Mouse (Mus musculus) liver, embryonic 14.5 days (tissue): ENCODE measurements around the gene Sh3rf1. TPM values are rescaled to one million over a fixed set of nuclear protein-coding genes. Genes with fewer than 3 reads are reported as not detected.

Experiments used
- ATAC-seq: fragments of 200-750 bp; cut with Nextera tagmentation; 2 replicates; pipeline ENCODE4 v1.8.0; 2017; ENCODE audit warnings: moderate number of reproducible peaks, mild to moderate bottlenecking, moderate library complexity; ENCODE audit not compliant: insufficient read depth
- DNase-seq, 3 experiments: peaks; one replicate each; pipeline ENCODE4 v3.0.0-alpha.2; 2012 to 2013; ENCODE audit warnings: low read depth in 3 of 3, low spot score in 3 of 3
- H3K27ac ChIP-seq: fragments of 300-500 bp; sonication (generic); 2 replicates; pipeline ENCODE4 v1.5.1; 2014; ENCODE audit warnings: moderate library complexity, mild to moderate bottlenecking, control low read depth, inconsistent platforms
- H3K27me3 ChIP-seq: fragments of 300-500 bp; sonication (generic); 2 replicates; pipeline ENCODE4 v1.6.1; 2014; ENCODE audit warnings: mild to moderate bottlenecking, low read length, moderate library complexity; ENCODE audit not compliant: control insufficient read depth, insufficient read depth
- H3K36me3 ChIP-seq: fragments of 300-500 bp; sonication (generic); replicated peaks from 2 replicates; pipeline ENCODE4 v1.6.1; 2014; ENCODE audit warnings: low read depth; ENCODE audit not compliant: control insufficient read depth, insufficient read depth
- H3K4me1 ChIP-seq, 2 experiments: fragments of 200-500 bp in 1 of 2; fragments of 300-500 bp in 1 of 2; sonication (generic) in 1 of 2; replicated peaks; 2 replicates each; pipeline ENCODE4 v1.6.1; 2012 to 2014; ENCODE audit warnings: antibody characterized with exemption in 1 of 2, inconsistent platforms in 1 of 2, low read length in 1 of 2; ENCODE audit not compliant: control insufficient read depth in 2 of 2, insufficient read depth in 2 of 2
- H3K4me2 ChIP-seq: fragments of 300-500 bp; sonication (generic); 2 replicates; pipeline ENCODE4 v1.6.1; 2014; ENCODE audit warnings: low read depth, mild to moderate bottlenecking, control low read depth, moderate library complexity
- H3K4me3 ChIP-seq, 2 experiments: fragments of 200-500 bp in 1 of 2; fragments of 300-500 bp in 1 of 2; sonication (generic) in 1 of 2; 2 replicates each; pipeline ENCODE4 v1.5.1; 2012 to 2014; ENCODE audit warnings: low read depth in 2 of 2, low read length in 2 of 2, mild to moderate bottlenecking in 2 of 2, control low read depth in 1 of 2, inconsistent platforms in 1 of 2, moderate library complexity in 1 of 2; ENCODE audit not compliant: insufficient read depth in 1 of 2
- H3K9ac ChIP-seq: fragments of 300-500 bp; sonication (generic); replicated peaks from 2 replicates; pipeline ENCODE4 v1.6.1; 2014; ENCODE audit warnings: mild to moderate bottlenecking, control low read depth, moderate library complexity
- H3K9me3 ChIP-seq: fragments of 300-500 bp; sonication (generic); 2 replicates; pipeline ENCODE4 v1.6.1; 2016; ENCODE audit warnings: low read length, mixed read lengths; ENCODE audit not compliant: control insufficient read depth
- CTCF ChIP-seq: IDR thresholded peaks from 2 replicates; pipeline ENCODE4 v1.5.1; 2016; ENCODE audit warnings: antibody characterized with exemption, low read depth, control low read depth
- EP300 ChIP-seq: IDR thresholded peaks from 2 replicates; pipeline ENCODE4 v1.6.1; 2016; ENCODE audit warnings: antibody characterized with exemption, low read depth
- WGBS: fragments of 180-500 bp; shearing (Covaris S2); extraction: QIAGEN DNeasy Blood & Tissue Kit; methylation state at CpG from one replicate; pipeline ENCODE4 v1.1.7; 2014; ENCODE audit not compliant: insufficient replicate concordance; 5-methylcytosine and 5-hydroxymethylcytosine counted together
- polyA plus RNA-seq, 2 experiments: library from polyadenylated mRNA; depleted of rRNA in 1 of 2; stranded (reverse) in 1 of 2; unstranded in 1 of 2; fragments of >200 nt; fragmentation: Nextera tagmentation in 1 of 2; extraction: Ambion mirVana in 1 of 2; gene quantifications; 2 replicates each; pipeline versions ENCODE4 v1.2.1 to v1.2.3; 2012 to 2014

Gene Sh3rf1
- polyA plus RNA-seq, 2 experiments, result 0.61 to 0.85 TPM

GRCm38 (mm10) chr8:61387501-61387963 is 163.9 kb downstream of the Sh3rf1 start:
- Histone ChIP-seq H3K36me3 (no peaks in the 10 kb centered on the region), H3K4me1 (peaks cover 0 to 8% of the 10 kb centered on the region in 2 experiments; a peak in 2 of 4 replicates), H3K9ac (no peak overlapping the region), H3K4me3 (no peak overlapping the region), H3K27ac (no peak overlapping the region), H3K9me3 (no peaks in the 10 kb centered on the region), H3K27me3 (no peaks in the 10 kb centered on the region), H3K4me2 (no peak overlapping the region)
- no peak for DNase-seq
- WGBS, result 38% methylated on average over 6 of the region's 6 CpGs
- no peak for ATAC-seq
- TF ChIP-seq EP300 (no peak), CTCF (no peak)

GRCm38 (mm10) chr8:61388341-61388740 is 164.7 kb downstream of the Sh3rf1 start:
- 60% methylated on average over 9 of the region's 9 CpGs for WGBS

GRCm38 (mm10) chr8:61390307-61391057 is 166.8 kb downstream of the Sh3rf1 start:
- Histone ChIP-seq H3K4me1 (peaks cover 0 to 12% of the 10 kb centered on the region in 2 experiments; a peak in 2 of 4 replicates), H3K9ac (no peak overlapping the region), H3K27me3 (no peaks in the 10 kb centered on the region), H3K36me3 (no peaks in the 10 kb centered on the region), H3K9me3 (no peaks in the 10 kb centered on the region), H3K4me2 (no peak overlapping the region), H3K27ac (no peak overlapping the region), H3K4me3 (no peak overlapping the region)
- WGBS, result 77% methylated on average over 18 of the region's 18 CpGs
- ATAC-seq, result no peak
- no peak for DNase-seq
- TF ChIP-seq CTCF, result no peak
- TF ChIP-seq EP300, result no peak

More at GRCm38 (mm10) chr8:61388341-61388740, 164.7 kb downstream of the Sh3rf1 start:
- TF ChIP-seq EP300, result no peak
- Histone ChIP-seq H3K4me2 (no peak overlapping the region), H3K9me3 (no peaks in the 10 kb centered on the region), H3K36me3 (no peaks in the 10 kb centered on the region), H3K4me3 (no peak overlapping the region), H3K9ac (no peak overlapping the region), H3K4me1 (peaks cover 0 to 12% of the 10 kb centered on the region in 2 experiments; a peak in 2 of 4 replicates), H3K27ac (no peak overlapping the region), H3K27me3 (no peaks in the 10 kb centered on the region)
- ATAC-seq (no peak), DNase-seq (no peak)

- WGBS, result 75% methylated on average over 13 of the region's 13 CpGs
- no peak for ATAC-seq
Measured at GRCm38 (mm10) chr8:61391058-61391434, 167.4 kb downstream of the Sh3rf1 start.

GRCm38 (mm10) chr8:61397139-61397538 is 173.5 kb downstream of the Sh3rf1 start:
- TF ChIP-seq CTCF (no peak), EP300 (no peak)

More at GRCm38 (mm10) chr8:61391058-61391434, 167.4 kb downstream of the Sh3rf1 start:
- no peak overlapping the region for H3K9ac ChIP-seq
- no peaks in the 10 kb centered on the region for H3K27me3 ChIP-seq
- no peaks in the 10 kb centered on the region for H3K9me3 ChIP-seq
- H3K27ac ChIP-seq, result no peak overlapping the region
- no peak for DNase-seq
- H3K4me1 ChIP-seq, result peaks cover 0 to 12% of the 10 kb centered on the region in 2 experiments; a peak in 2 of 4 replicates
- no peak overlapping the region for H3K4me2 ChIP-seq
- H3K4me3 ChIP-seq, result no peak overlapping the region
- TF ChIP-seq CTCF (no peak), EP300 (no peak)
- no peaks in the 10 kb centered on the region for H3K36me3 ChIP-seq

More at GRCm38 (mm10) chr8:61397139-61397538, 173.5 kb downstream of the Sh3rf1 start:
- 8% methylated on average over 2 of the region's 2 CpGs for WGBS
- ATAC-seq (peak; percentile 79), DNase-seq (peak; percentile 16 to 30 (median 20))
- Histone ChIP-seq H3K9me3 (no peaks in the 10 kb centered on the region), H3K4me1 (peaks cover 0 to 19% of the 10 kb centered on the region in 2 experiments; a peak in 2 of 4 replicates), H3K4me2 (peak overlapping the region; percentile 7; the same call in 1 of the 2 replicates), H3K36me3 (no peaks in the 10 kb centered on the region), H3K27me3 (no peaks in the 10 kb centered on the region), H3K27ac (no peak overlapping the region), H3K9ac (no peak overlapping the region), H3K4me3 (peak overlapping the region; percentile 6 to 10; a peak in 3 of 4 replicates)
